Mouse (Mus musculus) testis, adult 2 months (tissue): ENCODE measurements around the gene E2f4. TPM values are rescaled to one million over a fixed set of nuclear protein-coding genes. Genes with fewer than 3 reads are reported as not detected.
"Not testable (repeated sequence)": the region's sequence is repeated elsewhere in the genome, so short reads cannot be mapped to it uniquely, and the experiment has no call there.

Experiments used
- H3K27ac ChIP-seq: fragments of 200-500 bp; 2 replicates; pipeline ENCODE4 v1.5.1; 2012; ENCODE audit warnings: low read depth, low read length; ENCODE audit not compliant: control insufficient read depth, insufficient read depth
- H3K27me3 ChIP-seq: fragments of 200-500 bp; 2 replicates; pipeline ENCODE4 v1.6.1; 2012; ENCODE audit warnings: mild to moderate bottlenecking, low read length, moderate library complexity; ENCODE audit not compliant: control insufficient read depth, insufficient read depth
- H3K36me3 ChIP-seq: fragments of 200-500 bp; 2 replicates; pipeline ENCODE4 v1.6.1; 2012; ENCODE audit warnings: mild to moderate bottlenecking, low read length; ENCODE audit not compliant: control insufficient read depth, insufficient read depth
- H3K4me1 ChIP-seq: fragments of 200-500 bp; 2 replicates; pipeline ENCODE4 v1.6.1; 2012; ENCODE audit warnings: low read length; ENCODE audit not compliant: control insufficient read depth, insufficient read depth
- H3K4me3 ChIP-seq: fragments of 200-500 bp; 2 replicates; pipeline ENCODE4 v1.5.1; 2012; ENCODE audit warnings: low read depth, mild to moderate bottlenecking, low read length, moderate library complexity, mixed read lengths; ENCODE audit not compliant: control insufficient read depth
- CTCF ChIP-seq: fragments of 200-500 bp; IDR thresholded peaks from 2 replicates; pipeline ENCODE4 v1.5.1; 2012; ENCODE audit warnings: low read depth, mild to moderate bottlenecking, inconsistent platforms, low read length, moderate library complexity; ENCODE audit not compliant: control insufficient read depth, insufficient read depth, insufficient replicate concordance
- POLR2A ChIP-seq: fragments of 200-500 bp; IDR thresholded peaks from 2 replicates; pipeline ENCODE4 v1.6.1; 2012; ENCODE audit warnings: low read depth, mild to moderate bottlenecking, inconsistent platforms, low read length, moderate library complexity; ENCODE audit not compliant: control insufficient read depth
- polyA plus RNA-seq: library from polyadenylated mRNA; depleted of rRNA; stranded (reverse); fragments of >200 nt; gene quantifications from 2 replicates; pipeline ENCODE4 v1.2.3, GENCODE M21; 2012

Gene E2f4
- polyA plus RNA-seq, 1 experiment: 67.7 TPM

DNA sequence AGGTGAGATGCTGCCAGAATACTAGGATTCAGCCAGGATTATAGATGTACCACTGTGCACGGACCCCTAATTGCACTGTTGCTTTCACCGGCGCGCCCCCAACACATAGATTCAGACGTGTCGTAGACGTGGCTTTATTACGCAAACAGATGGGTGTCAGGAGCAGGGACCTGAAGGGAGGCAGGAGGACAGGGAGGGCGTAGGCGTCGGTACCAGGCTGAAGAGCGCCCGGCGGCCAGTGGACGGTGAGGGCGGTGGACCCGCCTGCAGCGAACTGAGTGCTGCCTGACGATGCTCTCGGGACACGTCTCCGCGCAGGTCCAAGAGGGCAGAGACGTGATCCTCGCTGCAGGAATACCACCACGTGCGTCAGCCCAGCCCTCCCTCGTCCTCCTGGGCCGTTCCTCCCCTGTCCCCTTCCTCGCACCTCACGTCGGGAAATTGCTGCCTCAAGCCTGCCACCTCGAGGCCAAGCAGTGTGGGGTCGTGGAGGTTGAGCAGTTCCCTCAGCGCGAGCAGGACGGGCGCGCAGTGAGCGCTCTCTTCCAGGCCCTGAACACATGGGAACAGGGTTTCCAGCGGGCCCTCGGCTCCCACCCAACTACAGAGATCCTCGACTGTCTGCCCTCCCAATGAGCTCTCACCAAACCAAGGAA lies 7.5 kb upstream of the E2f4 start, which contains the start of gene 4931428F04Rik:
TSS of gene 4931428F04Rik (minus strand) at position 60 of the 656 bp plus-strand sequence.
- TF ChIP-seq POLR2A: peak; percentile 90; the same call in 1 of the 2 replicates
- peak; percentile 40; the same call in 1 of the 2 replicates for TF ChIP-seq CTCF
- peak within 1 kb of the TSS; percentile 95 for H3K4me3 ChIP-seq
- peaks cover 17% of the 10 kb centered on the region for H3K4me1 ChIP-seq
- no peaks in the 10 kb centered on the region for H3K36me3 ChIP-seq
- no peaks in the 10 kb centered on the region; the same call in 1 of the 2 replicates for H3K27me3 ChIP-seq
- peak within 1 kb of the TSS; percentile 67 for H3K27ac ChIP-seq

- peak overlapping the region; percentile 95 for H3K4me3 ChIP-seq
- TF ChIP-seq CTCF (peak; percentile 89), POLR2A (no peak)
- peaks cover 17% of the 10 kb centered on the region for H3K4me1 ChIP-seq
- H3K27ac ChIP-seq: no peak overlapping the region
- H3K36me3 ChIP-seq: no peaks in the 10 kb centered on the region
- H3K27me3 ChIP-seq: no peaks in the 10 kb centered on the region; the same call in 1 of the 2 replicates
Measured at GRCm38 (mm10) chr8:105290554-105291314, 6.7 kb upstream of the E2f4 start.

GRCm38 (mm10) chr8:105291364-105291763 lies 6.1 kb upstream of the E2f4 start:
- Histone ChIP-seq H3K4me1 (peaks cover 17% of the 10 kb centered on the region), H3K4me3 (peak overlapping the region; percentile 95)
- not testable (repeated sequence) for H3K27me3 ChIP-seq, H3K27ac ChIP-seq, H3K36me3 ChIP-seq

- not testable (repeated sequence) for H3K27ac ChIP-seq, H3K27me3 ChIP-seq, H3K36me3 ChIP-seq
- Histone ChIP-seq H3K4me3 (peak overlapping the region; percentile 95), H3K4me1 (peaks cover 17% of the 10 kb centered on the region)
Measured at GRCm38 (mm10) chr8:105291802-105292201, 5.7 kb upstream of the E2f4 start.

GRCm38 (mm10) chr8:105292471-105292870 lies 5.0 kb upstream of the E2f4 start:
- TF ChIP-seq CTCF (no peak), POLR2A (no peak)
- H3K36me3 ChIP-seq: no peaks in the 10 kb centered on the region
- H3K27ac ChIP-seq: no peak overlapping the region
- peaks cover 17% of the 10 kb centered on the region for H3K4me1 ChIP-seq
- no peaks in the 10 kb centered on the region; the same call in 1 of the 2 replicates for H3K27me3 ChIP-seq
- peak overlapping the region; percentile 81 for H3K4me3 ChIP-seq

- Histone ChIP-seq H3K27ac (no peak overlapping the region), H3K27me3 (no peaks in the 10 kb centered on the region; the same call in 1 of the 2 replicates), H3K4me1 (peaks cover 22% of the 10 kb centered on the region), H3K36me3 (no peaks in the 10 kb centered on the region), H3K4me3 (peak overlapping the region; percentile 81)
- TF ChIP-seq CTCF (no peak), POLR2A (no peak)
Measured at GRCm38 (mm10) chr8:105293405-105293804, 4.1 kb upstream of the E2f4 start.

- Histone ChIP-seq H3K27ac (peak overlapping the region; percentile 78), H3K27me3 (no peaks in the 10 kb centered on the region; the same call in 1 of the 2 replicates), H3K4me3 (peak overlapping the region; percentile 55), H3K4me1 (peaks cover 20% of the 10 kb centered on the region), H3K36me3 (no peaks in the 10 kb centered on the region; the same call in 1 of the 2 replicates)
- TF ChIP-seq POLR2A (no peak), CTCF (no peak)
Measured at GRCm38 (mm10) chr8:105294776-105295175, 2.7 kb upstream of the E2f4 start.

- Histone ChIP-seq H3K4me3 (peak overlapping the region; percentile 55), H3K4me1 (peaks cover 16% of the 10 kb centered on the region), H3K36me3 (no peaks in the 10 kb centered on the region; the same call in 1 of the 2 replicates), H3K27me3 (no peaks in the 10 kb centered on the region), H3K27ac (peak overlapping the region; percentile 78)
- TF ChIP-seq POLR2A (no peak), CTCF (no peak)
Measured at GRCm38 (mm10) chr8:105295256-105295655, 2.2 kb upstream of the E2f4 start.
